Mouse (Mus musculus) liver, postnatal 0 days (tissue): ENCODE measurements around the gene Dpt. TPM values are rescaled to one million over a fixed set of nuclear protein-coding genes. Genes with fewer than 3 reads are reported as not detected.
"Not testable (repeated sequence)": the region's sequence is repeated elsewhere in the genome, so short reads cannot be mapped to it uniquely, and the experiment has no call there.

Source experiments
- ATAC-seq: fragments of 200-750 bp; cut with Nextera tagmentation; 2 replicates; pipeline ENCODE4 v1.8.0; 2017; ENCODE audit warnings: mild to moderate bottlenecking, moderate library complexity
- DNase-seq: peaks from one replicate; pipeline ENCODE4 v3.0.0-alpha.2; 2016
- H3K27ac ChIP-seq: fragments of 300-500 bp; sonication (generic); 2 replicates; pipeline ENCODE4 v1.5.1; 2014; ENCODE audit warnings: antibody characterized with exemption, moderate library complexity, mild to moderate bottlenecking, low read depth
- H3K27me3 ChIP-seq: fragments of 300-500 bp; sonication (generic); 2 replicates; pipeline ENCODE4 v1.6.1; 2014; ENCODE audit warnings: low read length, control low read depth, mixed read lengths; ENCODE audit not compliant: insufficient read depth
- H3K36me3 ChIP-seq: fragments of 300-500 bp; sonication (generic); replicated peaks from 2 replicates; pipeline ENCODE4 v1.6.1; 2014; ENCODE audit warnings: mild to moderate bottlenecking, control low read depth, low read length, moderate library complexity, mixed read lengths; ENCODE audit not compliant: insufficient read depth
- H3K4me1 ChIP-seq: fragments of 300-500 bp; sonication (generic); 2 replicates; pipeline ENCODE4 v1.6.1; 2014; ENCODE audit warnings: antibody characterized with exemption, mild to moderate bottlenecking, control low read depth; ENCODE audit not compliant: insufficient read depth
- H3K4me2 ChIP-seq: fragments of 300-500 bp; sonication (generic); 2 replicates; pipeline ENCODE4 v1.6.1; 2014; ENCODE audit warnings: low read depth, mild to moderate bottlenecking, low read length, moderate library complexity, mixed read lengths
- H3K4me3 ChIP-seq: fragments of 300-500 bp; sonication (generic); 2 replicates; pipeline ENCODE4 v1.5.1; 2014; ENCODE audit warnings: low read depth, low read length
- H3K9ac ChIP-seq: fragments of 300-500 bp; sonication (generic); replicated peaks from 2 replicates; pipeline ENCODE4 v1.6.1; 2014; ENCODE audit warnings: mild to moderate bottlenecking, moderate library complexity
- H3K9me3 ChIP-seq: fragments of 300-500 bp; sonication (generic); 2 replicates; pipeline ENCODE4 v1.6.1; 2016; ENCODE audit warnings: mild to moderate bottlenecking, control low read depth, low read length, mixed read lengths
- CTCF ChIP-seq: sonication (generic); IDR thresholded peaks from 2 replicates; pipeline ENCODE4 v1.5.1; 2016; ENCODE audit warnings: antibody characterized with exemption, low read depth
- EP300 ChIP-seq: IDR thresholded peaks from 2 replicates; pipeline ENCODE4 v1.6.1; 2016; ENCODE audit warnings: antibody characterized with exemption, low read depth, mild to moderate bottlenecking
- WGBS: fragments of 180-500 bp; shearing (Covaris S2); extraction: QIAGEN DNeasy Blood & Tissue Kit; methylation state at CpG from one replicate; pipeline ENCODE4 v1.1.7; 2014; ENCODE audit not compliant: insufficient replicate concordance; 5-methylcytosine and 5-hydroxymethylcytosine counted together
- polyA plus RNA-seq: library from polyadenylated mRNA; unstranded; fragments of >200 nt; fragmentation: Nextera tagmentation; extraction: Ambion mirVana; gene quantifications from 2 replicates; pipeline ENCODE4 v1.2.1, GENCODE M21; 2015

Gene Dpt
- polyA plus RNA-seq, 1 experiment from 2014 or later: 0.58 TPM

- 71% methylated on average over 2 of the region's 2 CpGs for WGBS
- H3K27me3 ChIP-seq: no peaks in the 10 kb centered on the region
- H3K4me3 ChIP-seq: no peak overlapping the region
- H3K4me1 ChIP-seq: no peaks in the 10 kb centered on the region
- H3K9me3 ChIP-seq: no peaks in the 10 kb centered on the region
- no peak for TF ChIP-seq EP300
- TF ChIP-seq CTCF: no peak
- DNase-seq (no peak), ATAC-seq (no peak)
- H3K9ac ChIP-seq: no peak overlapping the region
- H3K36me3 ChIP-seq: no peaks in the 10 kb centered on the region
- H3K4me2 ChIP-seq: no peak overlapping the region
- H3K27ac ChIP-seq: no peak overlapping the region
Observed at GRCm38 (mm10) chr1:164824896-164825295, 28.5 kb downstream of the Dpt start.

- no peak overlapping the region for H3K9ac ChIP-seq
- WGBS: no CpG with 5 or more reads among the region's 1 CpGs
- H3K27me3 ChIP-seq: no peaks in the 10 kb centered on the region
- no peaks in the 10 kb centered on the region for H3K9me3 ChIP-seq
- H3K4me1 ChIP-seq: no peaks in the 10 kb centered on the region
- no peak for TF ChIP-seq CTCF
- TF ChIP-seq EP300: no peak
- no peak overlapping the region for H3K4me2 ChIP-seq
- H3K36me3 ChIP-seq: no peaks in the 10 kb centered on the region
- ATAC-seq: no peak
- no peak overlapping the region for H3K4me3 ChIP-seq
- no peak for DNase-seq
- no peak overlapping the region for H3K27ac ChIP-seq
Observed at GRCm38 (mm10) chr1:164829881-164830280, 33.4 kb downstream of the Dpt start.

- Histone ChIP-seq H3K4me2 (no peak overlapping the region), H3K36me3 (no peaks in the 10 kb centered on the region), H3K4me3 (no peak overlapping the region), H3K27ac (no peak overlapping the region), H3K9me3 (no peaks in the 10 kb centered on the region), H3K9ac (no peak overlapping the region), H3K4me1 (no peaks in the 10 kb centered on the region), H3K27me3 (no peaks in the 10 kb centered on the region)
- WGBS: 76% methylated on average over 5 of the region's 5 CpGs
- TF ChIP-seq CTCF: no peak
- TF ChIP-seq EP300: no peak
- DNase-seq (no peak), ATAC-seq (no peak)
Observed at GRCm38 (mm10) chr1:164832459-164832858, 36.0 kb downstream of the Dpt start.

- ATAC-seq: no peak
- no peak overlapping the region for H3K9ac ChIP-seq
- no peaks in the 10 kb centered on the region for H3K27me3 ChIP-seq
- no peak for DNase-seq
- H3K27ac ChIP-seq: no peak overlapping the region
- H3K4me2 ChIP-seq: no peak overlapping the region
- no peak overlapping the region for H3K4me3 ChIP-seq
- H3K9me3 ChIP-seq: no peaks in the 10 kb centered on the region
- no peaks in the 10 kb centered on the region for H3K4me1 ChIP-seq
- TF ChIP-seq CTCF (no peak), EP300 (no peak)
- 79% methylated on average over 7 of the region's 7 CpGs for WGBS
- no peaks in the 10 kb centered on the region for H3K36me3 ChIP-seq
Observed at GRCm38 (mm10) chr1:164848616-164849265, 52.3 kb downstream of the Dpt start.

GRCm38 (mm10) chr1:164855700-164856099 is 59.3 kb downstream of the Dpt start:
- not testable (repeated sequence) for H3K27ac ChIP-seq, H3K9ac ChIP-seq, DNase-seq, H3K4me2 ChIP-seq, H3K4me3 ChIP-seq, H3K36me3 ChIP-seq, H3K9me3 ChIP-seq, ATAC-seq, H3K4me1 ChIP-seq, H3K27me3 ChIP-seq
- WGBS: 57% methylated on average over 2 of the region's 2 CpGs

- Histone ChIP-seq H3K4me2 (no peak overlapping the region), H3K27me3 (no peaks in the 10 kb centered on the region), H3K4me3 (no peak overlapping the region), H3K9me3 (no peaks in the 10 kb centered on the region), H3K36me3 (no peaks in the 10 kb centered on the region), H3K9ac (no peak overlapping the region), H3K27ac (no peak overlapping the region), H3K4me1 (no peaks in the 10 kb centered on the region)
- no peak for TF ChIP-seq EP300
- no peak for TF ChIP-seq CTCF
- ATAC-seq (no peak), DNase-seq (no peak)
- WGBS: 72% methylated on average over 11 of the region's 11 CpGs
Observed at GRCm38 (mm10) chr1:164859952-164860351, 63.5 kb downstream of the Dpt start.

- Histone ChIP-seq H3K9ac (no peak overlapping the region), H3K36me3 (no peaks in the 10 kb centered on the region), H3K4me2 (no peak overlapping the region), H3K27me3 (no peaks in the 10 kb centered on the region), H3K27ac (no peak overlapping the region), H3K9me3 (no peaks in the 10 kb centered on the region), H3K4me3 (no peak overlapping the region), H3K4me1 (no peaks in the 10 kb centered on the region)
- WGBS: 88% methylated on average over 2 of the region's 2 CpGs
- TF ChIP-seq CTCF: no peak
- TF ChIP-seq EP300: no peak
- DNase-seq (no peak), ATAC-seq (no peak)
Observed at GRCm38 (mm10) chr1:164860782-164861181, 64.3 kb downstream of the Dpt start.
